Mouse (Mus musculus) neutrophil, adult 5-6 weeks (primary cell): ENCODE measurements around the gene Pcyt1a. TPM values are rescaled to one million over a fixed set of nuclear protein-coding genes. Genes with fewer than 3 reads are reported as not detected.

Source experiments
- ATAC-seq: fragments of 151-379, 151-347 bp; 2 replicates; pipeline ENCODE4 v1.8.0; 2017; ENCODE audit warnings: mild to moderate bottlenecking, moderate TSS enrichment; ENCODE audit not compliant: insufficient number of reproducible peaks, poor library complexity, low FRiP score, severe bottlenecking; ENCODE audit errors: extremely low read depth
- total RNA-seq: library from RNA; stranded (forward); fragments of 200-1000 nt; gene quantifications from 2 replicates; pipeline ENCODE4 v1.2.3, GENCODE M21; 2017

Pcyt1a gene
- 65.5 and 66.3 TPM in 2 replicates for total RNA-seq

DNA sequence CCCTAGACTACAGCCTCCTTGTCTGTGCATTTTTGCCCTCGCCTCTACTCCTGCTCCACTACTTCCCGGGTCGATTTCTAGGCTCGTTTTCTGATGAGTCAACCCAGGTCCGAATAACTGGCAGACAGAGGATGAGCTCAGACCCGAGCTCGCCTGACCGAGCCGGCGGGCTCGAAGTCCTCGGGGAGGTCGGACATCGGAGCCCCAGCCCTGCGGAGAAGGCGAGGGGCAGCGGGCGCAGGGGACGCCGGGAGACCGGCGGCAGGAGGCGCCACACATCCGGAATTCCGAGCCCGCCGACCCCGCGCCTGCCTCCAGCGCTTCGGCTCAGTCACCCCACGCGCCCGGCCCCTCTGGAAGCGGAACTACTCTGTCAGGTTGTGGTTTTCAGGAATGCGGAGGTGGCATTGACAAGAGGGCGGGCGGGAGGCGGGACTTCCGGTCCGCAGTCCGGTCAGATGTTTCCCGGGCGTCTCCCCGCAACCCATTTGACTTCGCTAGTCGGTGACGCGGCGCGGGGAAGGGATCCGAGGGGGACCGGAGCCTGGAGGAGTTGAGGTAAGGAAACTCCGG, at the start of gene Pcyt1a:
Pcyt1a (plus strand) TSS at position 448 of the 573 bp plus-strand sequence.
- peak; percentile 86 for ATAC-seq

DNA sequence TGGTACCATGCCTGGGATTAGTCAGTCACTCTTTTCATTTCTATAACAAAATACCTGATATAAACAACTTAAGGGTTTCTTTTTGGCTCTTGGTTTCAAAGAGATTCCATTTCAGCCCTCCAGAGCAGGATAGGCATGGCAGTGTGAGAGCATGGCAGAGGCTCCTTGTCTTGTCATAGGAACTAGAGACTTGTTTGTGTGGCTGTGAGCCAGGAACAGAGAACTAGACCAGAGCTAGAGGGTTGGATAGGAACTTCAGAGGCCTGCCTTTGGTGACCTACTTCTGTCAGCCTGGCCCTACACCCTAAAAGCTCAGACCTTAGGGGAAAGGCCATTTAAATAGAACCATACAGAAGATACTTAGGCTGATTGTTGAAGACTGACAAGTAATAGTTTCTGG, 47.8 kb upstream of the Pcyt1a start:
- ATAC-seq, result no peak

DNA sequence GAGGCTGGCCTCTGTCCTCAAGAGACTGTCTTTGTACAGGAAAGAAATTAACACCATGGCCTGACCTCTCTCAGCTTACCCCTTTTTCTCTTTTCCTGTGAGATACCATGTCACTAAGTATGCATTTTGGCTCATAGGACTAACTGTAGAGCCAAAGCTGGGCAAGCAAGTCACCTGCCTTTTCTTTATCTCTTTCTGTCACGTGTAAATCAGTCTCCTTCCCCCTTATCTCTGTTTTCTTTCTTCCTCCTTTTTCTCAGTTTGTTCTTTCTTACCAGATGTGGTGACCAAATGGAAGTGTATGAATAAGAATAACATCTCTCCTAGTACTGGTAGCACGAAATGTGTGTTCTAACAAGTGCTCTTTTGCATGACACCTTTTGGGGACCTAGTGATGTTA, 45.8 kb upstream of the Pcyt1a start:
- ATAC-seq, result no peak

DNA sequence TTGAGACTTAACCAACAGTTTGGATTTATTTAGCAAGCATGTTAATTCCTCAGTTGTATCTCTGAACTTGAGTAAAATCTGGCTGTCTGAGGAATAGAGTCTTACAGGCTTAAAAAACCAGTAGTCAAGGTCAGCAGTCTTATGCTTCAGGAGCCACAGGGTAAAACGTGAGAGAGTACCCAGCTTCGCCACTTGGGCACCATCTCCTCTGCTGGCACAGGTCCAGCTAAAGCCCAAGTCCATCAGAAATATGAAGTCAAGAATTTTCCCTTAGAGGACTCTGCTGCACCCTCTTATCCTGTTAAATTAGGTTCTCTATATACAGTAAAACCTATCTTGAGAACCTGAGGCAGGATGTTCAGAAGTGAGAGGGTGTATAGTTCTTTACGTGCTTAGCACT, 43.9 kb upstream of the Pcyt1a start:
- no peak for ATAC-seq

DNA sequence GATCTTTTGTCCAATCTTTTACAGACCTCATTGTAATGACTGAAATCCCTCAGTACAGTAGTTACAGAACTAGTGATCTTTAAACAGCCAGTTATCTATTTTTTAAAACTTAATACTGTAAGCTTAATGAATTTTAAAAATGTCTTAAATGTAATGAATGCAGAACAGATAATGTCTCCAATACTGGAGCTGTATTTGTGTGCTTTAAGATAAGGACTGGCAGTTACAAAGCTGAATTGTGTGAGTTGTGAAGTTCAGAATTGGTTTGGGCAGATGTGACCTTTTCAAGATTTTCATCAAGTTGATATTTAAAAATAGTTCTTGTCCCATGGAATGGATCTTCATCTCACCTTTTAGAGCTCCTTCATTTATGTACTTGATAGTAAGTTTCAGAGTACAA, 41.7 kb upstream of the Pcyt1a start:
- no peak for ATAC-seq

DNA sequence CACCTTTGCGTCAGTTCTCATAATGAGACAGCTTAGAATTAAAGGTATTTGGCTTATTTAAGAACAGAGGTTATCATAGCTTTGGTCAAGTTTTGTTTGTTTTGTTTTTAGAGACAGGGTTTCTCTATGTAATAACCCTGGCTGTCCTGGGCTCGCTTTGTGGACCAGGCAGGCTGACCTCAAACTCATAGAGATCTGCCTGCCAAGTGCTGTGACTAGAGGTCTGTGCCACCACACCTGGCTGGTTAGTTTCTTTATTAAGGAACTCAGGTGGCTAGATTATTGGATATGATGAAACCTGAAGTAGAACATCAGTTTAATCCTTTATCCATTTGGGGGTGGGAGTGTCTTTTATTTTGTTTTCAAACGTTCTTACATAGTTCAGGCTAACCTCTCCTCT, 40.9 kb upstream of the Pcyt1a start:
- no peak for ATAC-seq

DNA sequence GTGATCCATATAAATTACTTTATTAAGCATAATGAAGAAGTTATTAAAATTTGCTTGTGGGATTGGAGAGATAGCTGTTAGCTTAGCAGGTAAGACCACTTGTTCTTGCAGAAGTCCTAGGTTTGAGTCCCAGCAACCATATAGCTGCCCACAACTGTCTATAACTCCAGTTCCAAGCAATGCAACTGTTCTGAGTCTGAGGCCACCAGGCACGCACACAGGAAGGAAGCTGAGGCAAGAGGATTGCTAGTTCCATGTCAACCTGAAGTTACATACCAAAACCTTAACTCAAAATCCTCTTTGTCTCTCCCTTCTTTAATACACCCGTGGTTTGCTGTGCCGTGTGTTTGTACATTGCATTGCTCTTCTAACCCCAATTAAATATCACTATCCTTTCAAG, 39.8 kb upstream of the Pcyt1a start:
- ATAC-seq, result no peak

DNA sequence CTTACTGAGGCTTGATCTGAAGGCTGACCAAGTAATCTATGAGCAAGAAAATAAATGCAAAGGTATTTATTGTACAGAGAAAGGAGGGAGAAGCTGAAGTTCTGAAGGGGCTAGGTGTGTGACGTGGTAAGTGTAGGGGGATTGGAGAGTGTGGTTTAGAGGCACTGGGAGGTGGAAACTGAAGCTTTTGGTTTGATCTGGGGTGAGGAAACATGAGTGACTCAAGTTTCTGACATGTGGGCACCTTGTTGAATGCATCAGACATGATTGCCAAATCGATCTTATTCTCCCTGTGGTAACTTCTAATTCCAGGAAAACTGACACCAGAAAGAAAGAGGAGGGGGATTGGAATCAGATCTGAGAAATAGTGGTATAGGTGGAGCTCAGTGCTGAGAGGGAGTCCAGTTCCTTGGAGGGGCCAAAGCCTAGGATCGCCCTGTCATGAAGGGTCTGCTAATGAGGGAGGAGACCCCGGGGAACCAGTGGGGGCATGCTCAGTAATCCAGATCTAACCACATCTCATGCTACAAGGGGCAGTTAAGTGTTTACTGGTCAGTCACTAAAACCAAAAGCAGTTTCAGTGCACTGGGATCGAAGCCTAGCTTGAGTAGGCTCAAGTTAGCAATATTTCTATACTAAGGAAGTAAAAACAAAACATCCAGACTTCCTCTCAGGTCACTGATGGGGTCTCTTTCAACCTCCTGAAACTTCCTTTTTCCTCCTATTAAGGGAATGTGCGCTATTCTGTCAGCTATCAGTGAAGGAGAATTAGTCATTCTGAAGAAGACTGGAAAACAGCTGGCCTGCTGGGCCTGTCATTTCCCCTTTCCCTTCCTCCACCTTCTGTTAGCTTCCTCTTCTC, 34.8 kb upstream of the Pcyt1a start:
- ATAC-seq, result no peak

DNA sequence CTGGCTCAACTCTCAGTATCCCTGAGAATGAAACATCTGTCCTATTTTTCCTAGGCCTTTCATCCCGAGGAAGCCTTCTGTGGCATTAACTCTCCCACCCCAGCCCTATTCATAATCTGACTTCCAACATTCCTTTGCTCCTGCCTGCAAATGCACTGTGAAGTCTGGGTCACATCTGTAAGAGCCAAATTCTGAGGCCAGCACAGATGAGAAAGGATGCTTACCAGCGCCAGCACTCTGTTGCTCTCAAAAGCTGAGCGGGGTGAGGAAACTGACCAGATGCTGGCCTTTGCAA, 34.2 kb upstream of the Pcyt1a start:
- ATAC-seq, result no peak

DNA sequence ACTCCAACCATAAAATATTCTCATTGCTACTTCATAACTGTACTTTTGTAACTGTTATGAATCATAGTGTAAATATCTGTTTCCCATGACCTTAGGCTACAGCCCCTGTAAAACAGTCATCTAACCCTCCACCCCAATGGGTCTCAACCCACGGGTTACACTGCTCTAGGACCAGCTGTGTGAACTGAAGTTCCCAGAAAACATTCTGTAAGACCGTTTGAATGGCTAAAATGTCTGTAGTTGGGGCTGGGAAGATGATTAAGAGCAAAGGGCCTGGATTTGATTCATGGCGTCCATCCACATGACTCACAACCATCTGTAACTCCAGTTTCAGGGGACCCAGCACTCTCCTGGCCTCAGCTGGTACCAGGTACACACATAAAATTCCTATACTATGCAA, 32.5 kb upstream of the Pcyt1a start:
- ATAC-seq, result no peak

DNA sequence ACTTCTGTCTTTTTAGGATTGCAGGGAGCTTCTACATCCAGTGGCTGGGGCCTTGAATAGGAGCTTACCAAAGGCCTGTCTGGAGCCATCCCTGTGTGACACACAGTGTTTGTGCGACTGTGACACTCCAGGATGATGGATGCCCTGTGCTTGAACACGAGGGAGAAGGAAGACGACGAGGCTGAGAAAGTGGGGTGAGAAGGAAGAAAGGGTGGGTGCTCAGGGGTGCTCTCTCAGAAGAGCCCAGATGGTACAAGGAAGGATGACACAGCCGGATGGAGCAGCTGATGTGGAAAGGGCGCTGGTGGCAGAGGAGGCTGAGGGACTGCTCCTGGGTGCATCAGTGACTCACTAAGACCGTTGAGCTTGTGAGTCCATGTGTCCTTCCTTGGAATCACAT, 30.5 kb upstream of the Pcyt1a start, which contains the start of gene Tm4sf19:
Tm4sf19 (plus strand) TSS at position 240 of the 400 bp plus-strand sequence.
- no peak for ATAC-seq

DNA sequence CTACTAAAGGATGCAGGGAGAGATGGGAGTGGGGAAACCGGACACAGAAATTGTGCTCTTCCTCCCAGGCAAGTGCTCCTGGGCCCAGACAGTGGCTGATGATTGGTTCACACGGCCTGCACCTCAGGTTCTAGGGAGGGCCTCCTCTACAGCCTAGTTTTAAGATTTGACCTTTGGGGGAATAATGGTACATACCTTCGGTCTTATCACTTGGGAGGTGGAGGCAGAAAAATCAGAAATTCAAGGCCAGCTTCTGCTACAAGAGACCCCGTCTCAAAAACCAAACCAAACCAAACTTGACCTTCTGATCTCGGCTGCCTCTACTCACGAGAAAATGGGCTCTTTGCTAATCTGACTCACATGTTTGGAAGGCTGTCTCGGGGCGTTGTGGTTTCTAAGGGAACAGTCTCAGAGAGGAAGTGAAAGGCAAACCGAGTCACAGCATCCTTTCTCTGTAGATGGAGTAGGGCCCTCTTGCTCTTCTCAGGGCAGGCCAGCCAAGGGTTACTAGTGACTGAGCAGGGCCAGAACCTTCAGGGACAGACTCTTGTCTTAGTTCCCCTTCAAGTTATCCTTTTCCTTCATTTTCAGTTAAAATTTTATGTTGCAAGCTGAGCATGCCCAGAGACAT, 29.3 kb upstream of the Pcyt1a start:
- peak; percentile 71; the same call in 1 of the 2 replicates for ATAC-seq

DNA sequence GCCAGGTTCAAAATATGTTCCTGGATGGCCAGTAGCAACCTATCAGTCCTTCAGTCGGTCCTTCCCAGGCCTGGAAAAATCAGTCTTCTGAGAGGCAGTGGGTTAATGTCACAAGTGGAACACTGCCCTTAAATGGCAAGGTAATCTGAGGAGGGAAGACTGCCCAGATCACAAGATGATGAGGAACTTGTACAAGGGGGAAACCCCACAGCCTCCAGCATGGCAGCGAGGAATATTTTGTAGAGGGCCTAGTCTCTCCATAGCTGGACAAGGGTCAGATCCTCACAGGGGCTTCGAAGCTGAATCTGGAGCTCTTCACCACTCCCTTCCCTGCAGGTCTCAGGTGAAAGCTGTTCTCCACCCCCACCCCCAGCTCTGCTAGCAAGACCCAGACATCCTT, 27.9 kb upstream of the Pcyt1a start:
- no peak for ATAC-seq

DNA sequence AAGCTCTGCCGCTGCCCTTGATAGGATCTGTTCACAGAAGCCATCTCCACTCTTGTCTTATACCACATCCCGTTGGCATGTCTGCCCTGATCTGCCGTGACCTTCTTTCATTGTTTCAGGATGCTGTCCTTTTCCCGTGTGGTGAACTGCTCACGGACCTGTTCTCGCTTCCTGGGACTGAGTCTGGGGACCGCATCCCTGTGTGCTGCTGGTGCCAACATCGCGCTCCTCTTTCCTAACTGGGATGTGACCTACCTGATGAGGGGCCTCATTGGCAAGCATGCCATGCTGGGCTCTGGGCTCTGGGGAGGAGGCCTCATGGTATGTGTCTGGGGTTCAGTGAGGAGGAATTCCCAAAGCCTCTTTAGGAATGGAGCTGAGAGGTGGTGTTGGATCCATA, 25.0 kb upstream of the Pcyt1a start:
- ATAC-seq, result no peak

DNA sequence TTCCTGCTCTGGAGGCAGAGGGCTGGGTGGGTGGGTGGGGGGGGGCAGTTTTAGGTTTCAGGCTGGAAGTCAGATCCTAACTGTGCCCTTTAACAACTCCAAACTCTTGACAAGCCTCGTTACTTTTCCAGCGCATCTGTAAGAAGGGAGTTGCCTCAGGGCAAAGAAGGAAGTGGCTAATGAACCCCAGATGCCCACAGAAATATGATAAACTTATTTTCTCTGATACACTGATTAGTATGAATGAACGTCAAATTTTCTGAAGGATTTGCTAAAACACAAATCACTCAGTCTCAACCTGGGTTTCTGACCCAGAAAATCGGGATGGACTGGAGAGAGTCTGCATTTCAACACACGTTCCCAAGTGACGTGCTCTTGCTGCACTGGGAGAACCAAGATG, 24.1 kb upstream of the Pcyt1a start:
- no peak for ATAC-seq

DNA sequence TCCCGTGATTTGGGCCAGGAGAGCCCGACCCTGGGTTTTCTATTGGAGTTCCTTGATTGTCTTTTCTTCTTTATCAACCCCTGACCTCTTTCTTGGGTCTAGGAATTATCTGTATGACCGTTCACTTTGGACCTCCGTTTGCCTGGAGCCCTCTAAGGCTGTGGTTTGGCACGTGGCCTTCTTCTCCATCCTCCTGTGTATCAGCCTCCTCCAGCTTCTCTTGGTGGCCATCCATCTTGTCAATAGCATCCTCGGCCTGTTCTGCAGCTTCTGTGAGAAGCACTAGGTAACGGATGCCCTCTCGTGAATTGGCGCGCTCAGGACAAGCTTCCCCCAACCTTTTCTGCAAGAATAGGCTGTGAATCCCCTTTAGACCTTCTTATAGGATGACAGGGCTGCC, 23.0 kb upstream of the Pcyt1a start:
- ATAC-seq, result no peak

DNA sequence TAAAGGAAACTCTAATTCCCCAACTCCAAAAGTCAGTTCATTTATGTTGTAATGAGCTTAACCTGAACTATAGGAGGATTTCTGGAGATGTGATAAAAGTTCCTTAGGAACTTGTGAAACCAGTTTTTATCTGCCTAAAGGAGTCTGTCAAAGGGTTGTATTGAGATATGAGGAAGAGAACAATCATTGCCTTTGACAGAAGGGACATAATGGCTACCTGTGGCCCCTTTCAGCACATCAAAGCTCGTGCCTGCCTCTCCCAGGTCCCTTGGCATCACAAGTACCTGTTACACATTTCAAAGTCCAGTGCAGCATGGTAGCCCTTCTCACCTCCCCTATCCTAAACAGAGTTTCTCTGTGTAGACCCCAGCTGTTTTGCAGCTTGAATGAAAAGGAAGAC, 13.3 kb upstream of the Pcyt1a start:
- no peak for ATAC-seq

DNA sequence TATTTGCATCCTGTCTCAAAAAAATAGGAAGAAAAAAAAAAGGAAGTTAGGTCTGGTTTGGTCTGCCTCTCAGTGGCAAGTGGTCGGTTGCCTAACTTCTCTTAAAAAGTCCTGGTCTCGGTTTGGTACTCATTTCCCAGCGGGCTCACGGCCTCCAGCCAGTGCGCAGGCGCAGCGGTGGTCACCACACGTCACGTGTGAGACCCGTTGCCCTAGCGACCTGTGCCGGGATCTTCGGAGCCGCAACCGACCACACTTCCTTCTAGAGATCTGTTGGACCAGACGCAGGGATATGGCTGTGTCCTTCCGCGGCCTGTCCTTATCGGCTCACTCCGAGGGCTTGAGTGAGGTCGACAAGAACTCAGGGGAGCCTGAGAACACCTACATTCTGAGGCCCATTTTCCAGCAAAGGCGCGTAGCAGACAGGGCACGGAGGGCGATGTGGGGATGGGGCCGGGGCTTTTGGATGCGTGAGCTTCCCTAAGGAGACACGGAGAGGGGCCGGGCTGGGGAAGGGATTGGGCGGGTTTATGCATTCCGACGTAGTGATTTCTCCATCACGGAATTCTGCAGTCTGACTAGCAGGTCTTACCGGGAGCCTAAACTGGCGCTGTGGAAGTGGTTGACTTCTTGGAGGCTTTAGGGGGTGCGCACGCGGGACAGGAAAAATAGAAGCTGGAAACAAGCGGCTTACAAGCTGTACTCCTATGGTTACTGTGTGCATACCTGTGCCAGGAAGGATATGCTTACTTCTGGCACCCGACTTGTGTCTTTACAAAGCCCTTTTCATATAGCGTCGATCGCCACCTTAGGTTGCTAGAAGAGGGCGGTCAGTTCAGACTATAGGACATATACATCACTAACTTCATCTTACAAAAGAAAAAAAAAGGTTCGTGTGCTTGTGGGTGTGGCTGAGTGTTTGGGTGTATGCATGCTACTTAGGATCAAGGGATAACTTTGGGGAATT, 10.9 kb upstream of the Pcyt1a start, which contains the start of gene Tctex1d2:
Tctex1d2 (plus strand) TSS at position 186 of the 967 bp plus-strand sequence.
- peak; percentile 93 for ATAC-seq

DNA sequence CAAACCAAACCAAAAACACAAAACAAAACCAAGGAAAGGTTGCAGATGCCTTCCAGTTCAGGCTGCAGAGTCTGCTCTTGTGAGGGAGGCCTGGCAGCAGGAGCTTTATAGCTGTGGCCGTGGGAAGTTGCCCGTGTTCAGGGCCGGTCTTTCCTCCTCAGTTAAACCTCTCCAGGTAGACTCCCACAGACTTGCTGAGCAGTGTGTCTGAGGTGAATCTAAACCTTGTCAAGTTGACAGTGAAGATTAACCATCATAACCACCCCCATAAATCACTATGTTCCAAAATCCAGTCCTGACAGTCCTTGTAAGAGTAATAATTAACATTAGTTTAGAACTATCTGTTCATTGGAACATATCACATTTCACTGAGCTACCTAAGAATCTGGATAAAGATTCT, 3.2 kb upstream of the Pcyt1a start:
- ATAC-seq, result no peak
